Mouse (Mus musculus): ENCODE data around the gene Sox18. TPM values are rescaled to one million over a fixed set of nuclear protein-coding genes. Genes with fewer than 3 reads are reported as not detected.

Sox18 gene
- polyA plus RNA-seq (2016; fragmentation: Nextera tagmentation; extraction: Ambion mirVana), result 22.1 and 25.0 TPM in 2 replicates

- Histone ChIP-seq H3K27ac (peak within 1 kb of the TSS; percentile 84), H3K27me3 (ENCODE audit: insufficient read depth, poor library complexity, severe bottlenecking) (peaks cover 73% of the 10 kb centered on the region), H3K4me3 (peak within 1 kb of the TSS; percentile 71), H3K4me1 (peaks cover 43% of the 10 kb centered on the region), H3K36me3 (peaks cover 4% of the 10 kb centered on the region; the same call in 1 of the 2 replicates), H3K9me3 (no peaks in the 10 kb centered on the region; the same call in 1 of the 2 replicates)
- WGBS, result under 1% methylated on average over 43 of the region's 43 CpGs
- no peak for DNase-seq (ENCODE audit: low spot score)
Measured at GRCm38 (mm10) chr2:181671326-181671725, at the start of gene Sox18. TSS of gene Sox18 (minus strand) at chr2:181671640.

- Histone ChIP-seq H3K27me3 (ENCODE audit: insufficient read depth, poor library complexity, severe bottlenecking) (no peaks in the 10 kb centered on the region), H3K9me3 (no peaks in the 10 kb centered on the region), H3K4me3 (no peak overlapping the region), H3K27ac (no peak overlapping the region), H3K36me3 (peaks cover 13% of the 10 kb centered on the region; the same call in 1 of the 2 replicates), H3K4me1 (peaks cover 1% of the 10 kb centered on the region; the same call in 1 of the 2 replicates)
- DNase-seq (ENCODE audit: low spot score), result no peak
Measured at GRCm38 (mm10) chr2:181721200-181721599, 49.8 kb upstream of the Sox18 start.

GRCm38 (mm10) chr2:181720061-181720460 is 48.6 kb upstream of the Sox18 start:
- no peak for DNase-seq (ENCODE audit: low spot score)
- H3K9me3 ChIP-seq, result no peaks in the 10 kb centered on the region
- H3K27me3 ChIP-seq (ENCODE audit: insufficient read depth, poor library complexity, severe bottlenecking), result no peaks in the 10 kb centered on the region
- H3K27ac ChIP-seq, result no peak overlapping the region
- WGBS, result 32% methylated on average over 3 of the region's 3 CpGs
- H3K4me3 ChIP-seq, result no peak overlapping the region
- peaks cover 12% of the 10 kb centered on the region for H3K4me1 ChIP-seq
- peaks cover 13% of the 10 kb centered on the region; the same call in 1 of the 2 replicates for H3K36me3 ChIP-seq

- DNase-seq (ENCODE audit: low spot score), result no peak
- Histone ChIP-seq H3K4me1 (peaks cover 21% of the 10 kb centered on the region), H3K4me3 (no peak overlapping the region), H3K27ac (no peak overlapping the region), H3K27me3 (ENCODE audit: insufficient read depth, poor library complexity, severe bottlenecking) (no peaks in the 10 kb centered on the region), H3K36me3 (peaks cover 13% of the 10 kb centered on the region; the same call in 1 of the 2 replicates), H3K9me3 (no peaks in the 10 kb centered on the region)
- 59% methylated on average over 3 of the region's 3 CpGs for WGBS
Measured at GRCm38 (mm10) chr2:181716991-181717390, 45.6 kb upstream of the Sox18 start.

- no peak for DNase-seq (ENCODE audit: low spot score)
- Histone ChIP-seq H3K36me3 (peaks cover 13% of the 10 kb centered on the region; the same call in 1 of the 2 replicates), H3K4me3 (peak overlapping the region; percentile 54), H3K4me1 (peaks cover 21% of the 10 kb centered on the region), H3K27ac (peak overlapping the region; percentile 83), H3K27me3 (ENCODE audit: insufficient read depth, poor library complexity, severe bottlenecking) (no peaks in the 10 kb centered on the region), H3K9me3 (no peaks in the 10 kb centered on the region)
- WGBS, result 66% methylated on average over 3 of the region's 3 CpGs
Measured at GRCm38 (mm10) chr2:181715382-181715781, 43.9 kb upstream of the Sox18 start.

GRCm38 (mm10) chr2:181714903-181715326 is 43.5 kb upstream of the Sox18 start, which contains the start of gene Oprl1:
TSS of gene Oprl1 (plus strand) at chr2:181715016.
- peak within 1 kb of the TSS; percentile 54 for H3K4me3 ChIP-seq
- peaks cover 21% of the 10 kb centered on the region for H3K4me1 ChIP-seq
- H3K27me3 ChIP-seq (ENCODE audit: insufficient read depth, poor library complexity, severe bottlenecking), result no peaks in the 10 kb centered on the region
- H3K9me3 ChIP-seq, result no peaks in the 10 kb centered on the region
- WGBS, result 0% methylated on average over 7 of the region's 7 CpGs
- peaks cover 13% of the 10 kb centered on the region; the same call in 1 of the 2 replicates for H3K36me3 ChIP-seq
- H3K27ac ChIP-seq, result peak within 1 kb of the TSS; percentile 83
- peak; percentile 85 for DNase-seq (ENCODE audit: low spot score)

GRCm38 (mm10) chr2:181713749-181714148 is 42.3 kb upstream of the Sox18 start:
- peaks cover 21% of the 10 kb centered on the region for H3K4me1 ChIP-seq
- H3K4me3 ChIP-seq, result no peak overlapping the region
- DNase-seq (ENCODE audit: low spot score), result no peak
- no peak overlapping the region for H3K27ac ChIP-seq
- 74% methylated on average over 1 of the region's 1 CpGs for WGBS
- H3K9me3 ChIP-seq, result no peaks in the 10 kb centered on the region
- peaks cover 2% of the 10 kb centered on the region; the same call in 1 of the 2 replicates for H3K36me3 ChIP-seq
- H3K27me3 ChIP-seq (ENCODE audit: insufficient read depth, poor library complexity, severe bottlenecking), result no peaks in the 10 kb centered on the region

- no peak overlapping the region for H3K27ac ChIP-seq
- 37% methylated on average over 4 of the region's 4 CpGs for WGBS
- no peak overlapping the region for H3K4me3 ChIP-seq
- DNase-seq (ENCODE audit: low spot score), result peak; percentile 22
- H3K9me3 ChIP-seq, result no peaks in the 10 kb centered on the region
- no peaks in the 10 kb centered on the region for H3K36me3 ChIP-seq
- no peaks in the 10 kb centered on the region for H3K27me3 ChIP-seq (ENCODE audit: insufficient read depth, poor library complexity, severe bottlenecking)
- no peaks in the 10 kb centered on the region for H3K4me1 ChIP-seq
Measured at GRCm38 (mm10) chr2:181706668-181707067, 35.2 kb upstream of the Sox18 start.

GRCm38 (mm10) chr2:181698241-181698640 is 26.8 kb upstream of the Sox18 start, which contains the start of gene Lkaaear1:
TSS of gene Lkaaear1 (minus strand) at chr2:181698442.
- H3K27me3 ChIP-seq (ENCODE audit: insufficient read depth, poor library complexity, severe bottlenecking), result peaks cover 31% of the 10 kb centered on the region
- no peaks in the 10 kb centered on the region for H3K36me3 ChIP-seq
- DNase-seq (ENCODE audit: low spot score), result no peak
- 48% methylated on average over 5 of the region's 5 CpGs for WGBS
- H3K4me1 ChIP-seq, result peaks cover 10% of the 10 kb centered on the region
- no peak within 1 kb of the TSS for H3K4me3 ChIP-seq
- no peaks in the 10 kb centered on the region for H3K9me3 ChIP-seq
- no peak within 1 kb of the TSS for H3K27ac ChIP-seq

GRCm38 (mm10) chr2:181696801-181697420 is 25.5 kb upstream of the Sox18 start:
- no peak for DNase-seq (ENCODE audit: low spot score)
- Histone ChIP-seq H3K9me3 (no peaks in the 10 kb centered on the region), H3K4me3 (no peak overlapping the region), H3K27me3 (ENCODE audit: insufficient read depth, poor library complexity, severe bottlenecking) (peaks cover 31% of the 10 kb centered on the region), H3K27ac (no peak overlapping the region), H3K4me1 (peaks cover 19% of the 10 kb centered on the region), H3K36me3 (no peaks in the 10 kb centered on the region)
- 57% methylated on average over 33 of the region's 33 CpGs for whole genome bisulfite sequencing

- peaks cover 31% of the 10 kb centered on the region for H3K27me3 ChIP-seq (ENCODE audit: insufficient read depth, poor library complexity, severe bottlenecking)
- no peak overlapping the region for H3K27ac ChIP-seq
- H3K9me3 ChIP-seq, result no peaks in the 10 kb centered on the region
- no peak for DNase-seq (ENCODE audit: low spot score)
- 0 out of 2 replicates have a peak, but pooled peaks cover 4% of the 10 kb centered on the region for H3K36me3 ChIP-seq
- peaks cover 31% of the 10 kb centered on the region for H3K4me1 ChIP-seq
- no peak overlapping the region for H3K4me3 ChIP-seq
- WGBS, result 73% methylated on average over 1 of the region's 1 CpGs
Measured at GRCm38 (mm10) chr2:181695776-181696175, 24.3 kb upstream of the Sox18 start.

- Histone ChIP-seq H3K27me3 (ENCODE audit: insufficient read depth, poor library complexity, severe bottlenecking) (peaks cover 31% of the 10 kb centered on the region), H3K4me3 (peak overlapping the region; percentile 82; the same call in 1 of the 2 replicates), H3K4me1 (peaks cover 34% of the 10 kb centered on the region), H3K36me3 (peaks cover 10% of the 10 kb centered on the region; the same call in 1 of the 2 replicates), H3K27ac (peak overlapping the region; percentile 92; the same call in 1 of the 2 replicates), H3K9me3 (no peaks in the 10 kb centered on the region)
- WGBS, result 91% methylated on average over 3 of the region's 3 CpGs
- DNase-seq (ENCODE audit: low spot score), result no peak
Measured at GRCm38 (mm10) chr2:181694581-181694980, 23.1 kb upstream of the Sox18 start.

Data from heart, embryonic 10.5 days (tissue).